Mouse (Mus musculus) olfactory bulb, adult 2 months (tissue): ENCODE results near the gene Trim27.

Source experiments
- CTCF ChIP-seq: fragments of 200-500 bp; IDR thresholded peaks from 2 replicates; pipeline ENCODE4 v1.5.1; 2012; ENCODE audit warnings: low read depth, mild to moderate bottlenecking, low read length, moderate library complexity; ENCODE audit not compliant: insufficient read depth
- POLR2A ChIP-seq: fragments of 200-500 bp; IDR thresholded peaks from 2 replicates; pipeline ENCODE4 v1.6.1; 2012; ENCODE audit warnings: mild to moderate bottlenecking, low read depth, low read length, moderate library complexity; ENCODE audit not compliant: insufficient read depth

DNA sequence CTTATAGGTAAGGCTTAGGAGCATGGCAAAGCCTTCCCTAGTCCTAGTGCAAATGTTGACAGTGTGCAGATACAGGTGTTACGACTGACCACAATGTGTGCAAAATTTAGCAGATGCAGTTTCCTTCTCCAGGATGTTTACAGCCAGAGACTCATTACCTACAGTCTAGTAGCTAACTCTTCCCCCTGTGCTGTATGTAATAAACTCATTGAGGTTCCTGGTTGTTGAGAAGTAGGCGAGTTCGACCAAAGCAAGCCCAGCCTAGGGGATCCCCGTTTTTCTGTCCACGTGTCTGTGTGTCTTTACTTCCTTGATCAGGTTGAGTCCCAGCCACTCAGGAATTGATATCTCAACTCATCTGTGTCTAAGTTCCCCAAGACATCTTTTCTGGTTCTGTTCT, 64.8 kb downstream of the Trim27 start:
- TF ChIP-seq POLR2A: no peak
- no peak for TF ChIP-seq CTCF
